Mouse (Mus musculus): ENCODE data around the gene Gm4869. TPM values are rescaled to one million over a fixed set of nuclear protein-coding genes. Genes with fewer than 3 reads are reported as not detected.
A peak's percentile ranks its signal among the peaks of the same experiment; 100 is the strongest.
"Not testable (repeated sequence)": the region's sequence is repeated elsewhere in the genome, so short reads cannot be mapped to it uniquely, and the experiment has no call there.

The Gm4869 gene
- polyA plus RNA-seq, 1 experiment from 2014 or later: not detected

- Histone ChIP-seq H3K27me3 (replicated peaks; ENCODE audit: control insufficient read depth, insufficient read depth, low read length) (no peaks in the 10 kb centered on the region), H3K36me3 (ENCODE audit: control insufficient read depth, insufficient read depth, low read length) (no peaks in the 10 kb centered on the region), H3K4me1 (ENCODE audit: control insufficient read depth, insufficient read depth, low read length) (no peaks in the 10 kb centered on the region), H3K4me2 (ENCODE audit: low read length) (no peak overlapping the region), H3K4me3 (ENCODE audit: low read depth, low read length) (no peak overlapping the region), H3K9me3 (replicated peaks; ENCODE audit: control insufficient read depth, low read length) (no peaks in the 10 kb centered on the region), H3K9ac (ENCODE audit: low read length) (no peak overlapping the region), H3K27ac (ENCODE audit: low read depth, low read length) (no peak overlapping the region)
- ATAC-seq: no peak
- no peak for DNase-seq (ENCODE audit: low spot score)
Measured at GRCm38 (mm10) chr5:140454488-140454887, 9.0 kb downstream of the Gm4869 start.

GRCm38 (mm10) chr5:140455466-140455865 lies 10.0 kb downstream of the Gm4869 start:
- no peaks in the 10 kb centered on the region for H3K9me3 ChIP-seq (replicated peaks; ENCODE audit: control insufficient read depth, low read length)
- ATAC-seq (no peak), DNase-seq (ENCODE audit: low spot score) (peak; percentile 24)
- H3K36me3 ChIP-seq (ENCODE audit: control insufficient read depth, insufficient read depth, low read length): no peaks in the 10 kb centered on the region
- no peaks in the 10 kb centered on the region for H3K27me3 ChIP-seq (replicated peaks; ENCODE audit: control insufficient read depth, insufficient read depth, low read length)
- no peak overlapping the region for H3K4me2 ChIP-seq (ENCODE audit: low read length)
- no peak overlapping the region for H3K9ac ChIP-seq (ENCODE audit: low read length)
- H3K27ac ChIP-seq (ENCODE audit: low read depth, low read length): no peak overlapping the region
- no peak overlapping the region for H3K4me3 ChIP-seq (ENCODE audit: low read depth, low read length)
- no peaks in the 10 kb centered on the region for H3K4me1 ChIP-seq (ENCODE audit: control insufficient read depth, insufficient read depth, low read length)
- WGBS: 57% methylated on average over 2 of the region's 2 CpGs

GRCm38 (mm10) chr5:140461476-140461875 lies 16.0 kb downstream of the Gm4869 start:
- H3K27ac ChIP-seq (ENCODE audit: low read depth, low read length): no peak overlapping the region
- no peak overlapping the region for H3K9ac ChIP-seq (ENCODE audit: low read length)
- 84% methylated on average over 3 of the region's 3 CpGs for WGBS
- no peak for ATAC-seq
- H3K4me3 ChIP-seq (ENCODE audit: low read depth, low read length): no peak overlapping the region
- H3K9me3 ChIP-seq (replicated peaks; ENCODE audit: control insufficient read depth, low read length): no peaks in the 10 kb centered on the region
- no peak for DNase-seq (ENCODE audit: low spot score)
- no peak overlapping the region for H3K4me2 ChIP-seq (ENCODE audit: low read length)
- H3K36me3 ChIP-seq (ENCODE audit: control insufficient read depth, insufficient read depth, low read length): no peaks in the 10 kb centered on the region
- H3K4me1 ChIP-seq (ENCODE audit: control insufficient read depth, insufficient read depth, low read length): no peaks in the 10 kb centered on the region
- H3K27me3 ChIP-seq (replicated peaks; ENCODE audit: control insufficient read depth, insufficient read depth, low read length): no peaks in the 10 kb centered on the region

GRCm38 (mm10) chr5:140463151-140463550 lies 17.7 kb downstream of the Gm4869 start:
- not testable (repeated sequence) for ATAC-seq; H3K36me3 ChIP-seq (ENCODE audit: control insufficient read depth, insufficient read depth, low read length); H3K9me3 ChIP-seq (replicated peaks; ENCODE audit: control insufficient read depth, low read length); H3K27ac ChIP-seq (ENCODE audit: low read depth, low read length); DNase-seq (ENCODE audit: low spot score); H3K27me3 ChIP-seq (replicated peaks; ENCODE audit: control insufficient read depth, insufficient read depth, low read length); H3K4me2 ChIP-seq (ENCODE audit: low read length); H3K4me1 ChIP-seq (ENCODE audit: control insufficient read depth, insufficient read depth, low read length); H3K4me3 ChIP-seq (ENCODE audit: low read depth, low read length); H3K9ac ChIP-seq (ENCODE audit: low read length)
- WGBS: 79% methylated on average over 2 of the region's 2 CpGs

GRCm38 (mm10) chr5:140464943-140465342 lies 19.5 kb downstream of the Gm4869 start:
- Histone ChIP-seq H3K4me3 (ENCODE audit: low read depth, low read length) (no peak overlapping the region), H3K27ac (ENCODE audit: low read depth, low read length) (no peak overlapping the region), H3K9ac (ENCODE audit: low read length) (no peak overlapping the region), H3K9me3 (replicated peaks; ENCODE audit: control insufficient read depth, low read length) (no peaks in the 10 kb centered on the region), H3K36me3 (ENCODE audit: control insufficient read depth, insufficient read depth, low read length) (no peaks in the 10 kb centered on the region), H3K4me2 (ENCODE audit: low read length) (no peak overlapping the region), H3K4me1 (ENCODE audit: control insufficient read depth, insufficient read depth, low read length) (no peaks in the 10 kb centered on the region), H3K27me3 (replicated peaks; ENCODE audit: control insufficient read depth, insufficient read depth, low read length) (no peaks in the 10 kb centered on the region)
- DNase-seq (ENCODE audit: low spot score) (no peak), ATAC-seq (no peak)
- 77% methylated on average over 2 of the region's 2 CpGs for WGBS

- WGBS: 76% methylated on average over 3 of the region's 3 CpGs
Measured at GRCm38 (mm10) chr5:140472336-140472735, 26.9 kb downstream of the Gm4869 start.

GRCm38 (mm10) chr5:140481458-140481857 lies 36.0 kb downstream of the Gm4869 start:
- DNase-seq (ENCODE audit: low spot score): no peak
- H3K9ac ChIP-seq (ENCODE audit: low read length): no peak overlapping the region
- H3K27ac ChIP-seq (ENCODE audit: low read depth, low read length): no peak overlapping the region
- no peaks in the 10 kb centered on the region for H3K9me3 ChIP-seq (replicated peaks; ENCODE audit: control insufficient read depth, low read length)
- no peak overlapping the region for H3K4me3 ChIP-seq (ENCODE audit: low read depth, low read length)
- no peaks in the 10 kb centered on the region for H3K4me1 ChIP-seq (ENCODE audit: control insufficient read depth, insufficient read depth, low read length)
- no peak overlapping the region for H3K4me2 ChIP-seq (ENCODE audit: low read length)
- no peaks in the 10 kb centered on the region for H3K27me3 ChIP-seq (replicated peaks; ENCODE audit: control insufficient read depth, insufficient read depth, low read length)
- no peaks in the 10 kb centered on the region for H3K36me3 ChIP-seq (ENCODE audit: control insufficient read depth, insufficient read depth, low read length)
- WGBS: 85% methylated on average over 4 of the region's 4 CpGs
- no peak for ATAC-seq

More at GRCm38 (mm10) chr5:140472336-140472735, 26.9 kb downstream of the Gm4869 start:
- H3K4me3 ChIP-seq (ENCODE audit: low read depth, low read length): no peak overlapping the region
- H3K27me3 ChIP-seq (replicated peaks; ENCODE audit: control insufficient read depth, insufficient read depth, low read length): no peaks in the 10 kb centered on the region
- no peaks in the 10 kb centered on the region for H3K9me3 ChIP-seq (replicated peaks; ENCODE audit: control insufficient read depth, low read length)
- DNase-seq (ENCODE audit: low spot score) (no peak), ATAC-seq (no peak)
- no peaks in the 10 kb centered on the region for H3K4me1 ChIP-seq (ENCODE audit: control insufficient read depth, insufficient read depth, low read length)
- no peaks in the 10 kb centered on the region for H3K36me3 ChIP-seq (ENCODE audit: control insufficient read depth, insufficient read depth, low read length)
- H3K27ac ChIP-seq (ENCODE audit: low read depth, low read length): no peak overlapping the region
- H3K9ac ChIP-seq (ENCODE audit: low read length): no peak overlapping the region
- no peak overlapping the region for H3K4me2 ChIP-seq (ENCODE audit: low read length)

GRCm38 (mm10) chr5:140491142-140491541 lies 45.7 kb downstream of the Gm4869 start:
- Histone ChIP-seq H3K27me3 (replicated peaks; ENCODE audit: control insufficient read depth, insufficient read depth, low read length) (no peaks in the 10 kb centered on the region), H3K4me3 (ENCODE audit: low read depth, low read length) (no peak overlapping the region), H3K9me3 (replicated peaks; ENCODE audit: control insufficient read depth, low read length) (no peaks in the 10 kb centered on the region), H3K27ac (ENCODE audit: low read depth, low read length) (no peak overlapping the region), H3K36me3 (ENCODE audit: control insufficient read depth, insufficient read depth, low read length) (no peaks in the 10 kb centered on the region), H3K4me1 (ENCODE audit: control insufficient read depth, insufficient read depth, low read length) (no peaks in the 10 kb centered on the region), H3K4me2 (ENCODE audit: low read length) (no peak overlapping the region), H3K9ac (ENCODE audit: low read length) (no peak overlapping the region)
- DNase-seq (ENCODE audit: low spot score) (no peak), ATAC-seq (no peak)
- 68% methylated on average over 6 of the region's 6 CpGs for WGBS

- no peak overlapping the region for H3K4me3 ChIP-seq (ENCODE audit: low read depth, low read length)
Measured at GRCm38 (mm10) chr5:140492684-140493233, 47.3 kb downstream of the Gm4869 start.

More at GRCm38 (mm10) chr5:140492684-140493233, 47.3 kb downstream of the Gm4869 start:
- Histone ChIP-seq H3K36me3 (ENCODE audit: control insufficient read depth, insufficient read depth, low read length) (no peaks in the 10 kb centered on the region), H3K27me3 (replicated peaks; ENCODE audit: control insufficient read depth, insufficient read depth, low read length) (no peaks in the 10 kb centered on the region), H3K4me1 (ENCODE audit: control insufficient read depth, insufficient read depth, low read length) (no peaks in the 10 kb centered on the region), H3K9ac (ENCODE audit: low read length) (no peak overlapping the region), H3K27ac (ENCODE audit: low read depth, low read length) (no peak overlapping the region), H3K4me2 (ENCODE audit: low read length) (no peak overlapping the region), H3K9me3 (replicated peaks; ENCODE audit: control insufficient read depth, low read length) (no peaks in the 10 kb centered on the region)
- DNase-seq (ENCODE audit: low spot score) (no peak), ATAC-seq (no peak)
- WGBS: 51% methylated on average over 11 of the region's 11 CpGs

Data from forebrain, embryonic 14.5 days (tissue).